Mouse (Mus musculus): Measurements from ENCODE around the gene Trim58. TPM values are rescaled to one million over a fixed set of nuclear protein-coding genes. Genes with fewer than 3 reads are reported as not detected.

Gene Trim58
- polyA plus RNA-seq, 1 experiment from 2014 or later = 0.20 TPM

GRCm38 (mm10) chr11:58605228-58605627 lies 35.0 kb upstream of the Trim58 start:
- WGBS = 43% methylated on average over 3 of the region's 3 CpGs
- no peak overlapping the region for H3K9ac ChIP-seq (replicated peaks; ENCODE audit: low read depth)
- no peak for DNase-seq (ENCODE audit: low spot score)
- no peaks in the 10 kb centered on the region for H3K9me3 ChIP-seq (ENCODE audit: low read length)
- no peaks in the 10 kb centered on the region for H3K27me3 ChIP-seq (replicated peaks; ENCODE audit: insufficient read depth, low read length)
- H3K4me1 ChIP-seq (ENCODE audit: insufficient read depth, low read depth, low read length) = no peaks in the 10 kb centered on the region
- H3K36me3 ChIP-seq (ENCODE audit: insufficient read depth, low read length) = no peaks in the 10 kb centered on the region
- no peak overlapping the region for H3K27ac ChIP-seq (ENCODE audit: low read length)
- no peak overlapping the region for H3K4me2 ChIP-seq (replicated peaks; ENCODE audit: low read depth, low read length)
- TF ChIP-seq CTCF (IDR thresholded peaks at IDR 0.05) (no peak), EP300 (IDR thresholded peaks at IDR 0.05) (no peak)
- no peak overlapping the region for H3K4me3 ChIP-seq (ENCODE audit: low read depth, low read length)
- no peak for ATAC-seq

- no peak overlapping the region for H3K4me2 ChIP-seq (replicated peaks; ENCODE audit: low read depth, low read length)
- H3K4me1 ChIP-seq (ENCODE audit: insufficient read depth, low read depth, low read length) = no peaks in the 10 kb centered on the region
- DNase-seq (ENCODE audit: low spot score) (no peak), ATAC-seq (no peak)
- no peak overlapping the region for H3K9ac ChIP-seq (replicated peaks; ENCODE audit: low read depth)
- H3K36me3 ChIP-seq (ENCODE audit: insufficient read depth, low read length) = no peaks in the 10 kb centered on the region
- no peaks in the 10 kb centered on the region for H3K9me3 ChIP-seq (ENCODE audit: low read length)
- H3K27ac ChIP-seq (ENCODE audit: low read length) = no peak overlapping the region
- TF ChIP-seq EP300 (IDR thresholded peaks at IDR 0.05) (no peak), CTCF (IDR thresholded peaks at IDR 0.05) (no peak)
- H3K4me3 ChIP-seq (ENCODE audit: low read depth, low read length) = no peak overlapping the region
- WGBS = 70% methylated on average over 12 of the region's 12 CpGs
- H3K27me3 ChIP-seq (replicated peaks; ENCODE audit: insufficient read depth, low read length) = no peaks in the 10 kb centered on the region
Observed at GRCm38 (mm10) chr11:58606177-58606919, 33.9 kb upstream of the Trim58 start.

- Histone ChIP-seq H3K4me3 (ENCODE audit: low read depth, low read length) (no peak overlapping the region), H3K4me2 (replicated peaks; ENCODE audit: low read depth, low read length) (no peak overlapping the region), H3K27ac (ENCODE audit: low read length) (no peak overlapping the region), H3K36me3 (ENCODE audit: insufficient read depth, low read length) (no peaks in the 10 kb centered on the region), H3K4me1 (ENCODE audit: insufficient read depth, low read depth, low read length) (no peaks in the 10 kb centered on the region), H3K9me3 (ENCODE audit: low read length) (no peaks in the 10 kb centered on the region), H3K9ac (replicated peaks; ENCODE audit: low read depth) (no peak overlapping the region), H3K27me3 (replicated peaks; ENCODE audit: insufficient read depth, low read length) (no peaks in the 10 kb centered on the region)
- DNase-seq (ENCODE audit: low spot score) (no peak), ATAC-seq (no peak)
- WGBS = 70% methylated on average over 6 of the region's 6 CpGs
- TF ChIP-seq EP300 (IDR thresholded peaks at IDR 0.05) = no peak
- TF ChIP-seq CTCF (IDR thresholded peaks at IDR 0.05) = no peak
Observed at GRCm38 (mm10) chr11:58607030-58607429, 33.2 kb upstream of the Trim58 start.

- H3K36me3 ChIP-seq (ENCODE audit: insufficient read depth, low read length) = no peaks in the 10 kb centered on the region
- no peak for TF ChIP-seq EP300 (IDR thresholded peaks at IDR 0.05)
- no peak for TF ChIP-seq CTCF (IDR thresholded peaks at IDR 0.05)
- 53% methylated on average over 3 of the region's 3 CpGs for WGBS
- H3K4me3 ChIP-seq (ENCODE audit: low read depth, low read length) = no peak overlapping the region
- no peak overlapping the region for H3K4me2 ChIP-seq (replicated peaks; ENCODE audit: low read depth, low read length)
- DNase-seq (ENCODE audit: low spot score) (peak; percentile 29), ATAC-seq (no peak)
- H3K27me3 ChIP-seq (replicated peaks; ENCODE audit: insufficient read depth, low read length) = no peaks in the 10 kb centered on the region
- no peaks in the 10 kb centered on the region for H3K4me1 ChIP-seq (ENCODE audit: insufficient read depth, low read depth, low read length)
- no peak overlapping the region for H3K9ac ChIP-seq (replicated peaks; ENCODE audit: low read depth)
- H3K27ac ChIP-seq (ENCODE audit: low read length) = no peak overlapping the region
- no peaks in the 10 kb centered on the region for H3K9me3 ChIP-seq (ENCODE audit: low read length)
Observed at GRCm38 (mm10) chr11:58613359-58613758, 26.9 kb upstream of the Trim58 start.

DNA sequence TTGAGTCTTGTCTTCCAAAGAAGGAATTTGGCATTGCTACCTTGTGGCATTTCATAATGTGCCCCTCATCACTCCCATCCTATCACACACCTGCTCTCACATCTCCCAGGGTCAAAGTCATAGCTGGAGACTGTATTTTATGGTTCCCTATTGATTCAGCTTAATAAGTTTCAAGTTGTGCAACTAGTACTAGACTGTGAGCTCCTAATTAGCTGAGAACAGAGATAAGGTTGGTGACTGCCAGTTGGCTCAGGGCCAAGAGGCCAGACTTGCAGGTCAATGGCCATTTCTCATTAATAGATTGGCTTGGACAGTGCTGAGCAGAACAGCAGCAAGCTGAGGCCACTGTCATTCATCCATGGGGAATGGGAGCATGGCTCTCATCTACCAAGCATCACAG lies 25.7 kb upstream of the Trim58 start:
- no peaks in the 10 kb centered on the region for H3K9me3 ChIP-seq (ENCODE audit: low read length)
- no peaks in the 10 kb centered on the region for H3K36me3 ChIP-seq (ENCODE audit: insufficient read depth, low read length)
- H3K9ac ChIP-seq (replicated peaks; ENCODE audit: low read depth) = no peak overlapping the region
- no peaks in the 10 kb centered on the region for H3K27me3 ChIP-seq (replicated peaks; ENCODE audit: insufficient read depth, low read length)
- no peak overlapping the region for H3K4me2 ChIP-seq (replicated peaks; ENCODE audit: low read depth, low read length)
- ATAC-seq (no peak), DNase-seq (ENCODE audit: low spot score) (peak; percentile 23)
- H3K4me3 ChIP-seq (ENCODE audit: low read depth, low read length) = no peak overlapping the region
- no peak overlapping the region for H3K27ac ChIP-seq (ENCODE audit: low read length)
- TF ChIP-seq EP300 (IDR thresholded peaks at IDR 0.05) = no peak
- TF ChIP-seq CTCF (IDR thresholded peaks at IDR 0.05) = no peak
- H3K4me1 ChIP-seq (ENCODE audit: insufficient read depth, low read depth, low read length) = no peaks in the 10 kb centered on the region

GRCm38 (mm10) chr11:58615975-58616374 lies 24.3 kb upstream of the Trim58 start, which contains the start of gene 2210407C18Rik:
Gene 2210407C18Rik (minus strand): TSS chr11:58616075.
- H3K27me3 ChIP-seq (replicated peaks; ENCODE audit: insufficient read depth, low read length) = no peaks in the 10 kb centered on the region
- 77% methylated on average over 4 of the region's 4 CpGs for WGBS
- no peak within 1 kb of the TSS for H3K27ac ChIP-seq (ENCODE audit: low read length)
- DNase-seq (ENCODE audit: low spot score) (no peak), ATAC-seq (no peak)
- H3K36me3 ChIP-seq (ENCODE audit: insufficient read depth, low read length) = no peaks in the 10 kb centered on the region
- no peak within 1 kb of the TSS for H3K9ac ChIP-seq (replicated peaks; ENCODE audit: low read depth)
- H3K4me1 ChIP-seq (ENCODE audit: insufficient read depth, low read depth, low read length) = no peaks in the 10 kb centered on the region
- no peak within 1 kb of the TSS for H3K4me3 ChIP-seq (ENCODE audit: low read depth, low read length)
- no peak within 1 kb of the TSS for H3K4me2 ChIP-seq (replicated peaks; ENCODE audit: low read depth, low read length)
- no peaks in the 10 kb centered on the region for H3K9me3 ChIP-seq (ENCODE audit: low read length)
- TF ChIP-seq EP300 (IDR thresholded peaks at IDR 0.05) = no peak
- no peak for TF ChIP-seq CTCF (IDR thresholded peaks at IDR 0.05)
